Mouse (Mus musculus) embryonic facial prominence, embryonic 10.5 days (tissue): ENCODE measurements around the gene Otub1. TPM values are rescaled to one million over a fixed set of nuclear protein-coding genes. Genes with fewer than 3 reads are reported as not detected.

Experiments
- DNase-seq: peaks from one replicate; pipeline ENCODE4 v3.0.0-alpha.2; 2017; ENCODE audit warnings: low spot score
- H3K27ac ChIP-seq: fragments of 300-500 bp; sonication (generic); replicated peaks from 2 replicates; pipeline ENCODE4 v1.5.1; 2016; ENCODE audit warnings: mild to moderate bottlenecking
- H3K27me3 ChIP-seq: fragments of 300-500 bp; sonication (generic); replicated peaks from 2 replicates; pipeline ENCODE4 v1.6.1; 2016; ENCODE audit warnings: low read depth, mild to moderate bottlenecking; ENCODE audit not compliant: poor library complexity, severe bottlenecking
- H3K36me3 ChIP-seq: fragments of 300-500 bp; sonication (generic); replicated peaks from 2 replicates; pipeline ENCODE4 v1.6.1; 2016; ENCODE audit warnings: mild to moderate bottlenecking, moderate library complexity
- H3K4me1 ChIP-seq: fragments of 300-500 bp; sonication (generic); 2 replicates; pipeline ENCODE4 v1.6.1; 2016
- H3K4me3 ChIP-seq: fragments of 300-500 bp; sonication (generic); 2 replicates; pipeline ENCODE4 v1.5.1; 2016; ENCODE audit warnings: mild to moderate bottlenecking, moderate library complexity
- H3K9me3 ChIP-seq: fragments of 300-500 bp; sonication (generic); 2 replicates; pipeline ENCODE4 v1.6.1; 2016; ENCODE audit warnings: mild to moderate bottlenecking
- WGBS: fragments of 180-500 bp; shearing (Covaris S2); methylation state at CpG from one replicate; pipeline ENCODE4 v1.1.7; 2016; 5-methylcytosine and 5-hydroxymethylcytosine counted together
- polyA plus RNA-seq: library from polyadenylated mRNA; unstranded; fragments of >200 nt; fragmentation: Nextera tagmentation; extraction: Ambion mirVana; gene quantifications from 2 replicates; pipeline ENCODE4 v1.2.1, GENCODE M21; 2016

Otub1 gene
- polyA plus RNA-seq, 1 experiment from 2014 or later: 276 TPM

GRCm38 (mm10) chr19:7149158-7149685 lies 56.9 kb downstream of the Otub1 start:
- H3K4me3 ChIP-seq: no peak overlapping the region
- H3K27ac ChIP-seq: peak overlapping the region; percentile 54; the same call in 1 of the 2 replicates
- 69% methylated on average over 7 of the region's 7 CpGs for WGBS
- no peak for DNase-seq
- no peaks in the 10 kb centered on the region for H3K9me3 ChIP-seq
- H3K27me3 ChIP-seq: peaks cover 93% of the 10 kb centered on the region
- H3K4me1 ChIP-seq: peaks cover 78% of the 10 kb centered on the region
- H3K36me3 ChIP-seq: no peaks in the 10 kb centered on the region

- peaks cover 94% of the 10 kb centered on the region for H3K27me3 ChIP-seq
- H3K27ac ChIP-seq: peak overlapping the region; percentile 54
- no peaks in the 10 kb centered on the region for H3K36me3 ChIP-seq
- DNase-seq: no peak
- H3K4me1 ChIP-seq: peaks cover 78% of the 10 kb centered on the region
- H3K9me3 ChIP-seq: no peaks in the 10 kb centered on the region
- no peak overlapping the region for H3K4me3 ChIP-seq
- 72% methylated on average over 8 of the region's 8 CpGs for WGBS
Measured at GRCm38 (mm10) chr19:7148541-7149085, 57.5 kb downstream of the Otub1 start.

Other genes with a start within 250 kb of the Otub1 start
- 217 and 235 TPM in 2 replicates for gene Ppp1r14b, start 231.3 kb downstream of the Otub1 start, polyA plus RNA-seq
- 32.8 and 37.0 TPM in 2 replicates for gene Plcb3, start 229.8 kb downstream of the Otub1 start, polyA plus RNA-seq
- 100.0 and 101 TPM in 2 replicates for gene Fkbp2, start 225.8 kb downstream of the Otub1 start, polyA plus RNA-seq
- gene Vegfb, start 218.7 kb downstream of the Otub1 start, polyA plus RNA-seq: 36.0 and 36.9 TPM in 2 replicates
- 18.1 and 18.2 TPM in 2 replicates for gene Dnajc4, start 213.7 kb downstream of the Otub1 start, polyA plus RNA-seq
- 20.1 and 20.9 TPM in 2 replicates for gene Nudt22, start 210.2 kb downstream of the Otub1 start, polyA plus RNA-seq
- 8.3 and 8.8 TPM in 2 replicates for gene Trpt1, start 210.2 kb downstream of the Otub1 start, polyA plus RNA-seq
- 7.1 and 8.0 TPM in 2 replicates for gene Fermt3, start 186.8 kb downstream of the Otub1 start, polyA plus RNA-seq
- gene Stip1, start 166.3 kb downstream of the Otub1 start, polyA plus RNA-seq: 453 and 489 TPM in 2 replicates
- gene Macrod1, start 149.5 kb downstream of the Otub1 start, polyA plus RNA-seq: 5.0 and 5.4 TPM in 2 replicates
- 2.5 and 2.9 TPM in 2 replicates for gene Flrt1, start 100.6 kb downstream of the Otub1 start, polyA plus RNA-seq
- gene Cox8a, start 11.3 kb upstream of the Otub1 start, polyA plus RNA-seq: 867 and 877 TPM in 2 replicates
- 93.2 and 94.4 TPM in 2 replicates for gene Naa40, start 34.9 kb upstream of the Otub1 start, polyA plus RNA-seq
- 51.0 and 58.6 TPM in 2 replicates for gene Rcor2, start 61.0 kb upstream of the Otub1 start, polyA plus RNA-seq
- 48.5 and 49.1 TPM in 2 replicates for gene Mark2, start 135.5 kb upstream of the Otub1 start, polyA plus RNA-seq
- gene Spindoc, start 176.7 kb upstream of the Otub1 start, polyA plus RNA-seq: 44.5 and 51.7 TPM in 2 replicates
- gene 2700081O15Rik, start 211.3 kb upstream of the Otub1 start, polyA plus RNA-seq: 6.1 and 7.1 TPM in 2 replicates